Mouse (Mus musculus): ENCODE measurements around the gene Muc1.

GRCm38 (mm10) chr3:89262417-89262816 lies 33.6 kb downstream of the Muc1 start:
- no peak for TF ChIP-seq CTCF (IDR thresholded peaks at IDR 0.05; ENCODE audit: low read depth, low read length)
- TF ChIP-seq EP300 (IDR thresholded peaks at IDR 0.05; ENCODE audit: insufficient read depth, low read depth, low read length) = no peak

Data from ES-Bruce4 (cell line).